16 mouse cellular contexts compared by ENCODE assay signal in genomic region chr5:96189761-96190160, GRCm38 (mm10).
"Had no signal": no experiment of that assay in that cellular context is flagged by ENCODE, and none has a peak within 500 bp of the region (broad histone marks: within the 10 kb centered on the region; RNA-seq: fewer than 3 reads in every experiment).

No protein-coding gene starts in this region.

- DNase-seq: retina, postnatal 1 day; right cerebral cortex, adult 18-20 months; right cerebral cortex, postnatal 14 days; right cerebral cortex, postnatal 25 days; right cerebral cortex, postnatal 4 days; spleen, adult 18-20 months; thymus, adult 18-20 months; thymus, adult 2 months; thymus, postnatal 14 days; thymus, postnatal 25 days; thymus, postnatal 36 days; thymus, postnatal 4 days had no signal

- H3K9me3 ChIP-seq: neural tube, embryonic 13.5 days; neural tube, embryonic 15.5 days; stomach, embryonic 15.5 days had no signal

- H3K9ac ChIP-seq: neural tube, embryonic 13.5 days; neural tube, embryonic 15.5 days; stomach, embryonic 15.5 days had no signal

- H3K4me2 ChIP-seq: neural tube, embryonic 13.5 days; neural tube, embryonic 15.5 days; stomach, embryonic 15.5 days had no signal

- H3K4me3 ChIP-seq: neural tube, embryonic 13.5 days; neural tube, embryonic 15.5 days; stomach, embryonic 15.5 days had no signal

- H3K27ac ChIP-seq: neural tube, embryonic 13.5 days; neural tube, embryonic 15.5 days; stomach, embryonic 15.5 days; stomach, postnatal 0 days had no signal

- H3K36me3 ChIP-seq: neural tube, embryonic 13.5 days; neural tube, embryonic 15.5 days; stomach, embryonic 15.5 days had no signal

- H3K4me1 ChIP-seq: neural tube, embryonic 13.5 days; neural tube, embryonic 15.5 days; stomach, embryonic 15.5 days had no signal

- H3K27me3 ChIP-seq: neural tube, embryonic 13.5 days; neural tube, embryonic 15.5 days; stomach, embryonic 15.5 days had no signal
